Mouse (Mus musculus): ENCODE results near the gene Olfr558.

- TF ChIP-seq CTCF (conservative IDR thresholded peaks at IDR 0.05; ENCODE audit: insufficient read depth, insufficient read length, low read depth, low read length) (no peak), POLR2A (IDR thresholded peaks at IDR 0.05; ENCODE audit: low read depth, low read length) (no peak)
Observed at GRCm38 (mm10) chr7:102676225-102676624, 25.8 kb upstream of the Olfr558 start.

Measured in kidney, adult 2 months (tissue).